Mouse (Mus musculus): Measurements from ENCODE around the gene Bcor. TPM values are rescaled to one million over a fixed set of nuclear protein-coding genes. Genes with fewer than 3 reads are reported as not detected.

Gene Bcor
- total and polyA plus RNA-seq, 2 experiments from 2014 or later = 10.3 to 22.6 TPM

GRCm38 (mm10) chrX:11999951-12000350, 160.2 kb downstream of the Bcor start:
- no peak overlapping the region for H3K9ac ChIP-seq (replicated peaks; ENCODE audit: low read length)
- H3K4me3 ChIP-seq (ENCODE audit: low read length) = no peak overlapping the region
- H3K9me3 ChIP-seq (ENCODE audit: low read length) = no peaks in the 10 kb centered on the region
- H3K4me2 ChIP-seq (ENCODE audit: low read depth, low read length) = peak overlapping the region; percentile 63; the same call in 1 of the 2 replicates
- H3K27ac ChIP-seq = no peak overlapping the region
- H3K27me3 ChIP-seq (ENCODE audit: insufficient read depth, low read length) = 0 out of 2 replicates have a peak, but pooled peaks cover 4% of the 10 kb centered on the region
- peaks cover 4% of the 10 kb centered on the region; the same call in 1 of the 2 replicates for H3K4me1 ChIP-seq (ENCODE audit: insufficient read depth, low read length)
- DNase-seq (ENCODE audit: low spot score) (peak; percentile 50), ATAC-seq (no peak)
- no peaks in the 10 kb centered on the region for H3K36me3 ChIP-seq (ENCODE audit: insufficient read depth, low read length)
- WGBS = 19% methylated on average over 19 of the region's 19 CpGs
- no peak; the same call in 1 of the 2 replicates for TF ChIP-seq CTCF (IDR thresholded peaks at IDR 0.05; ENCODE audit: low read depth)

GRCm38 (mm10) chrX:11998934-11999336, 161.2 kb downstream of the Bcor start:
- ATAC-seq (peak; percentile 84), DNase-seq (ENCODE audit: low spot score) (peak; percentile 65)
- Histone ChIP-seq H3K27ac (no peak overlapping the region), H3K27me3 (ENCODE audit: insufficient read depth, low read length) (0 out of 2 replicates have a peak, but pooled peaks cover 4% of the 10 kb centered on the region), H3K9ac (replicated peaks; ENCODE audit: low read length) (peak overlapping the region; percentile 44), H3K4me1 (ENCODE audit: insufficient read depth, low read length) (no peaks in the 10 kb centered on the region), H3K9me3 (ENCODE audit: low read length) (no peaks in the 10 kb centered on the region), H3K4me2 (ENCODE audit: low read depth, low read length) (peak overlapping the region; percentile 63), H3K4me3 (ENCODE audit: low read length) (peak overlapping the region; percentile 31), H3K36me3 (ENCODE audit: insufficient read depth, low read length) (no peaks in the 10 kb centered on the region)
- TF ChIP-seq CTCF (IDR thresholded peaks at IDR 0.05; ENCODE audit: low read depth) = no peak
- WGBS = 9% methylated on average over 33 of the region's 41 CpGs

GRCm38 (mm10) chrX:11996891-11997290, 163.3 kb downstream of the Bcor start:
- Histone ChIP-seq H3K36me3 (ENCODE audit: insufficient read depth, low read length) (no peaks in the 10 kb centered on the region), H3K4me2 (ENCODE audit: low read depth, low read length) (no peak overlapping the region), H3K9me3 (ENCODE audit: low read length) (no peaks in the 10 kb centered on the region), H3K4me1 (ENCODE audit: insufficient read depth, low read length) (no peaks in the 10 kb centered on the region), H3K9ac (replicated peaks; ENCODE audit: low read length) (no peak overlapping the region), H3K27ac (no peak overlapping the region), H3K27me3 (ENCODE audit: insufficient read depth, low read length) (no peaks in the 10 kb centered on the region), H3K4me3 (ENCODE audit: low read length) (no peak overlapping the region)
- WGBS = 84% methylated on average over 2 of the region's 2 CpGs
- DNase-seq (ENCODE audit: low spot score) (no peak), ATAC-seq (no peak)
- TF ChIP-seq CTCF (IDR thresholded peaks at IDR 0.05; ENCODE audit: low read depth) = no peak

GRCm38 (mm10) chrX:11996489-11996888, 163.7 kb downstream of the Bcor start:
- Histone ChIP-seq H3K36me3 (ENCODE audit: insufficient read depth, low read length) (no peaks in the 10 kb centered on the region), H3K9me3 (ENCODE audit: low read length) (no peaks in the 10 kb centered on the region), H3K4me2 (ENCODE audit: low read depth, low read length) (no peak overlapping the region), H3K27me3 (ENCODE audit: insufficient read depth, low read length) (no peaks in the 10 kb centered on the region), H3K4me3 (ENCODE audit: low read length) (no peak overlapping the region), H3K4me1 (ENCODE audit: insufficient read depth, low read length) (no peaks in the 10 kb centered on the region), H3K27ac (no peak overlapping the region), H3K9ac (replicated peaks; ENCODE audit: low read length) (no peak overlapping the region)
- 62% methylated on average over 8 of the region's 8 CpGs for WGBS
- DNase-seq (ENCODE audit: low spot score) (no peak), ATAC-seq (no peak)
- TF ChIP-seq CTCF (IDR thresholded peaks at IDR 0.05; ENCODE audit: low read depth) = no peak

GRCm38 (mm10) chrX:11993641-11994419, 166.3 kb downstream of the Bcor start:
- 83% methylated on average over 5 of the region's 5 CpGs for WGBS
- DNase-seq (ENCODE audit: low spot score) (no peak), ATAC-seq (no peak)
- no peak overlapping the region for H3K27ac ChIP-seq
- H3K4me3 ChIP-seq (ENCODE audit: low read length) = no peak overlapping the region
- no peak overlapping the region for H3K4me2 ChIP-seq (ENCODE audit: low read depth, low read length)
- TF ChIP-seq CTCF (IDR thresholded peaks at IDR 0.05; ENCODE audit: low read depth) = no peak
- H3K36me3 ChIP-seq (ENCODE audit: insufficient read depth, low read length) = no peaks in the 10 kb centered on the region
- H3K27me3 ChIP-seq (ENCODE audit: insufficient read depth, low read length) = no peaks in the 10 kb centered on the region
- no peaks in the 10 kb centered on the region for H3K9me3 ChIP-seq (ENCODE audit: low read length)
- no peaks in the 10 kb centered on the region for H3K4me1 ChIP-seq (ENCODE audit: insufficient read depth, low read length)
- no peak overlapping the region for H3K9ac ChIP-seq (replicated peaks; ENCODE audit: low read length)

GRCm38 (mm10) chrX:11989471-11989870, 170.7 kb downstream of the Bcor start:
- Histone ChIP-seq H3K27me3 (ENCODE audit: insufficient read depth, low read length) (no peaks in the 10 kb centered on the region), H3K9ac (replicated peaks; ENCODE audit: low read length) (no peak overlapping the region), H3K4me1 (ENCODE audit: insufficient read depth, low read length) (no peaks in the 10 kb centered on the region), H3K9me3 (ENCODE audit: low read length) (no peaks in the 10 kb centered on the region), H3K27ac (no peak overlapping the region), H3K36me3 (ENCODE audit: insufficient read depth, low read length) (no peaks in the 10 kb centered on the region), H3K4me2 (ENCODE audit: low read depth, low read length) (no peak overlapping the region), H3K4me3 (ENCODE audit: low read length) (no peak overlapping the region)
- no peak for ATAC-seq
- 59% methylated on average over 13 of the region's 13 CpGs for WGBS
- TF ChIP-seq CTCF (IDR thresholded peaks at IDR 0.05; ENCODE audit: low read depth) = no peak
- DNase-seq (ENCODE audit: low spot score) = no peak

Data from hindbrain, postnatal 0 days (tissue).